Mouse (Mus musculus): ENCODE results near the gene Gadd45b. TPM values are rescaled to one million over a fixed set of nuclear protein-coding genes. Genes with fewer than 3 reads are reported as not detected.

The Gadd45b gene
- polyA plus RNA-seq, 1 experiment: 30.6 TPM

GRCm38 (mm10) chr10:80963031-80963975 is 33.4 kb downstream of the Gadd45b start:
- 52% methylated on average over 12 of the region's 12 CpGs for WGBS
- Histone ChIP-seq H3K4me3 (replicated peaks; ENCODE audit: insufficient read depth, low read depth, low read length) (no peak overlapping the region), H3K27ac (ENCODE audit: insufficient read depth, low read length) (no peak overlapping the region), H3K4me1 (ENCODE audit: control insufficient read depth, insufficient read depth, low read length) (peaks cover 6% of the 10 kb centered on the region; the same call in 1 of the 2 replicates), H3K27me3 (ENCODE audit: control insufficient read depth, insufficient read depth, low read length) (no peaks in the 10 kb centered on the region)
- DNase-seq: peak in 1 of 2 experiments; percentile 25
- TF ChIP-seq POLR2A (IDR thresholded peaks at IDR 0.05; ENCODE audit: borderline replicate concordance, insufficient read depth, low read length) (no peak), CTCF (IDR thresholded peaks at IDR 0.05; ENCODE audit: borderline replicate concordance, insufficient read depth, low read depth, low read length) (no peak)

GRCm38 (mm10) chr10:80966296-80966695 is 36.4 kb downstream of the Gadd45b start:
- H3K27ac ChIP-seq (ENCODE audit: insufficient read depth, low read length): no peak overlapping the region
- 59% methylated on average over 12 of the region's 12 CpGs for WGBS

GRCm38 (mm10) chr10:80967101-80967656 is 37.3 kb downstream of the Gadd45b start:
- TF ChIP-seq POLR2A (IDR thresholded peaks at IDR 0.05; ENCODE audit: borderline replicate concordance, insufficient read depth, low read length): no peak
- no peak for TF ChIP-seq CTCF (IDR thresholded peaks at IDR 0.05; ENCODE audit: borderline replicate concordance, insufficient read depth, low read depth, low read length)
- DNase-seq: no peak
- 31% methylated on average over 3 of the region's 3 CpGs for WGBS
- H3K27me3 ChIP-seq (ENCODE audit: control insufficient read depth, insufficient read depth, low read length): no peaks in the 10 kb centered on the region
- H3K4me3 ChIP-seq (replicated peaks; ENCODE audit: insufficient read depth, low read depth, low read length): no peak overlapping the region
- H3K4me1 ChIP-seq (ENCODE audit: control insufficient read depth, insufficient read depth, low read length): peaks cover 12% of the 10 kb centered on the region
- H3K27ac ChIP-seq (ENCODE audit: insufficient read depth, low read length): no peak overlapping the region

More at GRCm38 (mm10) chr10:80966296-80966695, 36.4 kb downstream of the Gadd45b start:
- H3K4me1 ChIP-seq (ENCODE audit: control insufficient read depth, insufficient read depth, low read length): peaks cover 6% of the 10 kb centered on the region; the same call in 1 of the 2 replicates
- no peak for DNase-seq
- H3K4me3 ChIP-seq (replicated peaks; ENCODE audit: insufficient read depth, low read depth, low read length): no peak overlapping the region
- H3K27me3 ChIP-seq (ENCODE audit: control insufficient read depth, insufficient read depth, low read length): no peaks in the 10 kb centered on the region
- no peak for TF ChIP-seq CTCF (IDR thresholded peaks at IDR 0.05; ENCODE audit: borderline replicate concordance, insufficient read depth, low read depth, low read length)
- TF ChIP-seq POLR2A (IDR thresholded peaks at IDR 0.05; ENCODE audit: borderline replicate concordance, insufficient read depth, low read length): no peak

- Histone ChIP-seq H3K27me3 (ENCODE audit: control insufficient read depth, insufficient read depth, low read length) (no peaks in the 10 kb centered on the region), H3K4me3 (replicated peaks; ENCODE audit: insufficient read depth, low read depth, low read length) (no peak overlapping the region), H3K4me1 (ENCODE audit: control insufficient read depth, insufficient read depth, low read length) (peaks cover 20% of the 10 kb centered on the region), H3K27ac (ENCODE audit: insufficient read depth, low read length) (no peak overlapping the region)
- WGBS: 91% methylated on average over 4 of the region's 4 CpGs
- no peak for TF ChIP-seq POLR2A (IDR thresholded peaks at IDR 0.05; ENCODE audit: borderline replicate concordance, insufficient read depth, low read length)
- TF ChIP-seq CTCF (IDR thresholded peaks at IDR 0.05; ENCODE audit: borderline replicate concordance, insufficient read depth, low read depth, low read length): no peak
- no peak for DNase-seq
Observed at GRCm38 (mm10) chr10:80968106-80968505, 38.2 kb downstream of the Gadd45b start.

GRCm38 (mm10) chr10:80969298-80969697 is 39.4 kb downstream of the Gadd45b start:
- 86% methylated on average over 3 of the region's 3 CpGs for WGBS
- H3K4me3 ChIP-seq (replicated peaks; ENCODE audit: insufficient read depth, low read depth, low read length): no peak overlapping the region
- no peak overlapping the region for H3K27ac ChIP-seq (ENCODE audit: insufficient read depth, low read length)
- TF ChIP-seq CTCF (IDR thresholded peaks at IDR 0.05; ENCODE audit: borderline replicate concordance, insufficient read depth, low read depth, low read length) (no peak), POLR2A (IDR thresholded peaks at IDR 0.05; ENCODE audit: borderline replicate concordance, insufficient read depth, low read length) (no peak)
- no peaks in the 10 kb centered on the region for H3K27me3 ChIP-seq (ENCODE audit: control insufficient read depth, insufficient read depth, low read length)
- DNase-seq: no peak
- peaks cover 19% of the 10 kb centered on the region for H3K4me1 ChIP-seq (ENCODE audit: control insufficient read depth, insufficient read depth, low read length)

GRCm38 (mm10) chr10:80970159-80970558 is 40.3 kb downstream of the Gadd45b start:
- Histone ChIP-seq H3K27ac (ENCODE audit: insufficient read depth, low read length) (no peak overlapping the region), H3K4me3 (replicated peaks; ENCODE audit: insufficient read depth, low read depth, low read length) (no peak overlapping the region), H3K4me1 (ENCODE audit: control insufficient read depth, insufficient read depth, low read length) (peaks cover 19% of the 10 kb centered on the region), H3K27me3 (ENCODE audit: control insufficient read depth, insufficient read depth, low read length) (no peaks in the 10 kb centered on the region)
- no peak for DNase-seq
- 90% methylated on average over 8 of the region's 8 CpGs for WGBS
- TF ChIP-seq CTCF (IDR thresholded peaks at IDR 0.05; ENCODE audit: borderline replicate concordance, insufficient read depth, low read depth, low read length): no peak
- TF ChIP-seq POLR2A (IDR thresholded peaks at IDR 0.05; ENCODE audit: borderline replicate concordance, insufficient read depth, low read length): no peak

- no peak for DNase-seq
- H3K4me1 ChIP-seq (ENCODE audit: control insufficient read depth, insufficient read depth, low read length): peaks cover 19% of the 10 kb centered on the region
- H3K27ac ChIP-seq (ENCODE audit: insufficient read depth, low read length): no peak overlapping the region
- no peak overlapping the region for H3K4me3 ChIP-seq (replicated peaks; ENCODE audit: insufficient read depth, low read depth, low read length)
- no peak for TF ChIP-seq CTCF (IDR thresholded peaks at IDR 0.05; ENCODE audit: borderline replicate concordance, insufficient read depth, low read depth, low read length)
- no peak for TF ChIP-seq POLR2A (IDR thresholded peaks at IDR 0.05; ENCODE audit: borderline replicate concordance, insufficient read depth, low read length)
- WGBS: 86% methylated on average over 15 of the region's 15 CpGs
- no peaks in the 10 kb centered on the region for H3K27me3 ChIP-seq (ENCODE audit: control insufficient read depth, insufficient read depth, low read length)
Observed at GRCm38 (mm10) chr10:80971533-80971932, 41.7 kb downstream of the Gadd45b start.

All from cerebellum, adult 2 months (tissue).